Mouse (Mus musculus) myocyte (in vitro differentiated cells): ENCODE measurements around the gene Dusp12. TPM values are rescaled to one million over a fixed set of nuclear protein-coding genes. Genes with fewer than 3 reads are reported as not detected.
A peak's percentile ranks its signal among the peaks of the same experiment; 100 is the strongest.

Source experiments
- H3K27me3 ChIP-seq: one replicate; pipeline ENCODE4 v1.6.1; 2011; ENCODE audit not compliant: control insufficient read depth, insufficient read depth, insufficient read length
- H3K36me3 ChIP-seq: one replicate; pipeline ENCODE4 v1.6.1; 2011; ENCODE audit not compliant: control insufficient read depth, insufficient read depth
- H3K4me2 ChIP-seq: one replicate; pipeline ENCODE4 v1.6.1; 2011; ENCODE audit warnings: low read depth, control low read depth
- H3K4me3 ChIP-seq: one replicate; pipeline ENCODE4 v1.5.1; 2011; ENCODE audit warnings: mild to moderate bottlenecking, control low read depth, moderate library complexity
- H3K79me2 ChIP-seq: one replicate; pipeline ENCODE4 v1.6.1; 2011; ENCODE audit not compliant: control insufficient read depth, insufficient read depth
- H3ac ChIP-seq: one replicate; pipeline ENCODE4 v1.6.1; 2011; ENCODE audit not compliant: control insufficient read depth, insufficient read length
- CEBPB ChIP-seq: IDR thresholded peaks from 2 replicates; pipeline ENCODE4 v1.6.1; 2011; ENCODE audit warnings: mild to moderate bottlenecking, moderate library complexity; ENCODE audit not compliant: poor library complexity, insufficient read depth, severe bottlenecking
- E2F4 ChIP-seq: IDR thresholded peaks from one replicate; pipeline ENCODE4 v1.6.1; 2011; ENCODE audit warnings: mild to moderate bottlenecking, control low read depth, moderate library complexity; ENCODE audit not compliant: insufficient read depth
- MAX ChIP-seq: IDR thresholded peaks from one replicate; pipeline ENCODE4 v1.6.1; 2011; ENCODE audit warnings: low read depth, mild to moderate bottlenecking, control low read depth
- MYOD1 ChIP-seq, 3 experiments: IDR thresholded peaks; one replicate each; pipeline ENCODE4 v1.6.1; 2011; ENCODE audit warnings: control low read depth in 2 of 3, low read depth in 2 of 3, mild to moderate bottlenecking in 2 of 3, moderate library complexity in 1 of 3; ENCODE audit not compliant: insufficient read length in 2 of 3, control insufficient read depth in 1 of 3
- MYOG ChIP-seq, 3 experiments: IDR thresholded peaks; one replicate each; pipeline ENCODE4 v1.6.1; 2011; ENCODE audit warnings: control low read depth in 2 of 3, low read depth in 2 of 3, mild to moderate bottlenecking in 2 of 3; ENCODE audit not compliant: insufficient read length in 2 of 3, control insufficient read depth in 1 of 3, insufficient read depth in 1 of 3
- POLR2A ChIP-seq: IDR thresholded peaks from one replicate; pipeline ENCODE4 v1.6.1; 2011; ENCODE audit warnings: low read depth, mild to moderate bottlenecking, control low read depth, moderate library complexity; ENCODE audit not compliant: insufficient read length
- POLR2AphosphoS2 ChIP-seq: IDR thresholded peaks from one replicate; pipeline ENCODE4 v1.6.1; 2011; ENCODE audit warnings: low read depth, control low read depth; ENCODE audit not compliant: insufficient read length
- REST ChIP-seq: IDR thresholded peaks from one replicate; pipeline ENCODE4 v1.6.1; 2011; ENCODE audit warnings: mild to moderate bottlenecking, control low read depth, moderate library complexity; ENCODE audit not compliant: insufficient read depth, insufficient read length
- SRF ChIP-seq: IDR thresholded peaks from one replicate; pipeline ENCODE4 v1.6.1; 2011; ENCODE audit warnings: low read depth; ENCODE audit not compliant: control insufficient read depth, insufficient read length
- TCF12 ChIP-seq: IDR thresholded peaks from one replicate; pipeline ENCODE4 v1.6.1; 2011; ENCODE audit warnings: mild to moderate bottlenecking, control low read depth; ENCODE audit not compliant: poor library complexity, insufficient read depth, severe bottlenecking
- TCF3 ChIP-seq: IDR thresholded peaks from one replicate; pipeline ENCODE4 v1.6.1; 2011; ENCODE audit warnings: low read depth, control low read depth; ENCODE audit not compliant: insufficient read length
- USF1 ChIP-seq: IDR thresholded peaks from one replicate; pipeline ENCODE4 v1.6.1; 2011; ENCODE audit warnings: low read depth, mild to moderate bottlenecking, control low read depth, moderate library complexity
- polyA plus RNA-seq: library from polyadenylated mRNA; unstranded; fragments of >200 nt; fragmentation: generic; extraction: Trizol; gene quantifications from one replicate; pipeline ENCODE4 v1.2.1, GENCODE M21; 2012; ENCODE audit warnings: missing spikeins

The Dusp12 gene
- polyA plus RNA-seq = 26.8 TPM

DNA sequence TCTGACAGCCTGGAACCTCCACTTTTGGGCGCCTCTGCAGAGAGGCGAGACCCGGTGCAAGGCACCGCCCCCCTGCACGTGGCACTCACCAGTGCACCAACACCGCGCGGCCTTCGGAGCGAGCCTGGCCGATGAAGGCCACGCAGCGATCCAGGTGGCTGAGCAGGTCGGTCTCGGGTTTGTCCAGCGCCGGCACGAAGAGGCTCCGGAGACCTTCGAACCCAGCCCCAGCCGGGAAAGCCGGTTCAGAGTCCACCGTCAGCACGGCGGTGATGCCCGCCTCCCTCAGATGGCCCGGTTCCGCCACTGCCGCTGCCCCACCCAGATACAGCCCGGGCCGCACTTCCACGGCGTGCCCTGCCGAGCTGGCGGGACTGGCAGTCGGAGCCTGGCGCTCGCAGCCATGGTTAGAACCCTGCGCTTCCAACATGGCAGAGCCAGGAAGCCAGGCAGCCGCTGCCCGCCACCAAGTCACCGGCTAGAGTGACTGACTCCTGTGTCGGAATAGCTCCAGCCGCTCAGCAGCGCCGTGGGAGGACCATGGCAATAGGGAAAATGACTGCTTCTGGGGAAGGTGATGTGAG lies at the start of gene Dusp12, which contains the start of gene Gm26620:
Gene Dusp12 (minus strand): TSS at position 563 of the 584 bp plus-strand sequence.
Gene Gm26620 (plus strand): TSS at position 88 of the 584 bp plus-strand sequence.
- Histone ChIP-seq H3K27me3 (no peaks in the 10 kb centered on the region), H3K36me3 (no peaks in the 10 kb centered on the region), H3ac (peak within 1 kb of the TSS; percentile 42), H3K79me2 (peaks cover 12% of the 10 kb centered on the region), H3K4me3 (peak within 1 kb of the TSS; percentile 67), H3K4me2 (peak within 1 kb of the TSS; percentile 95)
- no peak for TF ChIP-seq REST
- no peak for TF ChIP-seq MAX
- TF ChIP-seq SRF = peak; percentile 48
- peak in 1 of 3 experiments; percentile 4 for TF ChIP-seq MYOD1 (IDR thresholded peaks at IDR 0.05; ENCODE audit: control insufficient read depth in 1 of 3, insufficient read length in 2 of 3, low read depth in 2 of 3)
- TF ChIP-seq TCF3 = no peak
- peak; percentile 84 for TF ChIP-seq POLR2AphosphoS2
- TF ChIP-seq E2F4 = peak; percentile 33
- TF ChIP-seq POLR2A = peak; percentile 74
- peak in 1 of 3 experiments; percentile 46 for TF ChIP-seq MYOG (IDR thresholded peaks at IDR 0.05; ENCODE audit: control insufficient read depth in 1 of 3, insufficient read depth in 1 of 3, insufficient read length in 2 of 3, low read depth in 2 of 3)
- TF ChIP-seq CEBPB = no peak
- TF ChIP-seq USF1 = peak; percentile 26
- no peak for TF ChIP-seq TCF12

DNA sequence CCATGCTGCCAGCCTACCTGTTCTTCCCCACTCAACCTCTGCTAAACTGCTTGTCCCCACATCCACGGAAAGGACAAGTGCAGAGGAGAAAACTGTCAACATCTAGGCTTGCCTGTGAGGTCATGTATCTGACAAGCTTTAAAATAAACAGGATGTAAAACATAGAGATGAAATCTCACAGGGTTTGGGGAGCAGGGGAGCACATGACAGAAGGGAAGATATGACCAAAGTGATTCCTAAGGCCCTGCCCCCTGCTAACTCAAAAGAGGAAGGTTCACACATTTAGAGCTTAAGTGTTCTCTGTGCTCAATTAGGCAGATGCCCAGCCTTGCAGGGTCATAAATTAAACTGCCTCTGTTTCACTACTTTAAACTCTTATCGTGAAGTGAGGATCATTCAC lies 49.0 kb upstream of the Dusp12 start:
- no peak overlapping the region for H3K4me2 ChIP-seq
- H3K4me3 ChIP-seq = no peak overlapping the region
- H3K27me3 ChIP-seq = no peaks in the 10 kb centered on the region
- no peak for TF ChIP-seq REST
- TF ChIP-seq CEBPB = no peak
- TF ChIP-seq MAX = no peak
- no peak for TF ChIP-seq SRF
- TF ChIP-seq MYOG (IDR thresholded peaks at IDR 0.05; ENCODE audit: control insufficient read depth in 1 of 3, insufficient read depth in 1 of 3, insufficient read length in 2 of 3, low read depth in 2 of 3) = no peak
- no peak for TF ChIP-seq TCF12
- no peaks in the 10 kb centered on the region for H3K36me3 ChIP-seq
- H3K79me2 ChIP-seq = no peaks in the 10 kb centered on the region
- H3ac ChIP-seq = no peak overlapping the region

DNA sequence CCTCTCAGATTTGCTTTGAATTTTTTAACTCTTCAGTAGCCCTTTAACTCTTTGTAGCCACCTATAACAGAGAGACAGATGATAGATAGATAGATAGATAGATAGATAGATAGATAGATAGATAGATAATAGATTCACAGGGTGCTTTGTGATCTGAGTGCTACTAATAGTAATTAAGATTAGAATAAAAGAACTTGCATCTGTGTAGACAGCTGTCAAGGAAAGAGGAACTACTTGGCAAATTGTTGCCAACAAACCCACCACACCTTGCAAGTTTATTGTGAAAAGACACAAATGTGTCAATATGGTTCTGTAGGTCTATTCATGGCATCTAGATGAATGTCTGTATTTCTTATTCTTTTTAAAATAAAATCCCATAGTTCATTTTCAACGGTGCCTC lies 48.6 kb upstream of the Dusp12 start:
- no peaks in the 10 kb centered on the region for H3K79me2 ChIP-seq

DNA sequence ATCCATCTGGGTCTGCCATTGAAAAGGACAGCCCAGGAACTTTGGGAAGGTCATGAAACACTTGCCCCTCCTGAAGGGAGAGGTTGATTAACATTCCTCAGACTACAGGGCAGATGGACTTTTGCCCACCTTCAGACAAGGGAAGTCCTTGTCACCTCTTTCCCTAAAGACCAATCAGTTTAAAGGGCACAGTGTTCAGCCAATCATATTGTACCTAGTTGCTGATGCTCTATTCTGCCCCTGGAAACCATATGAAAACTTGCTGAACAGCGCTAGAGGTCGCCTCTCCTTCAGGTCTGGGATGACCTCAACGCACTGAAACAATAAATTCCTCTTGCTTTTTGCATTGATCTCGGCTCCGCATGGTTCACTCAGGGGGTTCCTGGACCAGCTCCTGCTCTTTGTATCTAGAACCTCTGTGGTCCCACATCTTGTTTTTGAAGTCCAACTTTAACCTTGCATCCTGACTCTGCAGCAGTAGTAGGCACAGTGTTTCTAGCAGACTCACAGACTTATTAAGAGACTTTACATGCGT lies 48.1 kb upstream of the Dusp12 start:
- Histone ChIP-seq H3K79me2 (no peaks in the 10 kb centered on the region), H3ac (no peak overlapping the region), H3K4me3 (no peak overlapping the region), H3K27me3 (no peaks in the 10 kb centered on the region), H3K4me2 (no peak overlapping the region), H3K36me3 (no peaks in the 10 kb centered on the region)
- no peak for TF ChIP-seq MYOG (IDR thresholded peaks at IDR 0.05; ENCODE audit: control insufficient read depth in 1 of 3, insufficient read depth in 1 of 3, insufficient read length in 2 of 3, low read depth in 2 of 3)
- no peak for TF ChIP-seq SRF
- TF ChIP-seq TCF12 = no peak
- no peak for TF ChIP-seq MYOD1 (IDR thresholded peaks at IDR 0.05; ENCODE audit: control insufficient read depth in 1 of 3, insufficient read length in 2 of 3, low read depth in 2 of 3)
- no peak for TF ChIP-seq REST
- no peak for TF ChIP-seq TCF3
- no peak for TF ChIP-seq E2F4
- no peak for TF ChIP-seq POLR2AphosphoS2
- no peak for TF ChIP-seq MAX

More for the DNA sequence above, 48.6 kb upstream of the Dusp12 start:
- TF ChIP-seq MYOD1 (IDR thresholded peaks at IDR 0.05; ENCODE audit: control insufficient read depth in 1 of 3, insufficient read length in 2 of 3, low read depth in 2 of 3) = no peak
- TF ChIP-seq POLR2A = no peak
- no peak for TF ChIP-seq SRF
- no peak for TF ChIP-seq TCF3
- no peak for TF ChIP-seq MAX
- TF ChIP-seq POLR2AphosphoS2 = no peak
- TF ChIP-seq E2F4 = no peak
- TF ChIP-seq REST = no peak
- no peak for TF ChIP-seq CEBPB
- TF ChIP-seq TCF12 = no peak
- no peak for TF ChIP-seq USF1
- no peak for TF ChIP-seq MYOG (IDR thresholded peaks at IDR 0.05; ENCODE audit: control insufficient read depth in 1 of 3, insufficient read depth in 1 of 3, insufficient read length in 2 of 3, low read depth in 2 of 3)
- no peaks in the 10 kb centered on the region for H3K27me3 ChIP-seq
- H3K4me3 ChIP-seq = no peak overlapping the region
- no peak overlapping the region for H3ac ChIP-seq
- H3K36me3 ChIP-seq = no peaks in the 10 kb centered on the region
- no peak overlapping the region for H3K4me2 ChIP-seq

DNA sequence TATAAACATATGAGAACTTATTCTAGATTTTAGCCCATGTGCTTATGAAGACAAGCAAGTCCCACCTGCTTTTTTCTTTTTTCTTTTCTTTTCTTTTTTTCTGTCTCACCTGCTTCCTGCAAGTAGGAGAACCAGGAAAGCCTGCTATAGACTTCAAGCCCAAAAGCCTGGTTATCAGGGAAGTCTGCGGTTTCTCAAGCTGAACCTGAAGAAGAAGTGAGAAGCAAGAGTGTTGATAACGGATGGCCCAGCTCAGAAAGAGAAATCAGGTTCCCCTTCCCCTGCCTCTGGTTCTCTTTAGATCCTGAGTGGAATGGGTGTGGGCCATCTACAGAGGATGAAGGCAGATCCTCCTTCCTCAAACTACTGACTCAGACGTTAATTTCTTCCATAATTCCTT lies 46.7 kb upstream of the Dusp12 start:
- TF ChIP-seq MAX (no peak), MYOD1 (IDR thresholded peaks at IDR 0.05; ENCODE audit: control insufficient read depth in 1 of 3, insufficient read length in 2 of 3, low read depth in 2 of 3) (no peak), USF1 (no peak), TCF12 (no peak), REST (no peak), POLR2A (no peak), E2F4 (no peak), POLR2AphosphoS2 (no peak), TCF3 (no peak), SRF (no peak), MYOG (IDR thresholded peaks at IDR 0.05; ENCODE audit: control insufficient read depth in 1 of 3, insufficient read depth in 1 of 3, insufficient read length in 2 of 3, low read depth in 2 of 3) (no peak), CEBPB (no peak)
- Histone ChIP-seq H3K4me2 (no peak overlapping the region), H3K79me2 (no peaks in the 10 kb centered on the region), H3K36me3 (no peaks in the 10 kb centered on the region), H3K4me3 (no peak overlapping the region), H3ac (no peak overlapping the region), H3K27me3 (no peaks in the 10 kb centered on the region)
